Comparison of ENCODE assay signal across 20 mouse cellular contexts in genomic region chr14:49703432-49704200, GRCm38 (mm10).
A peak's percentile ranks its signal among the peaks of the same experiment; 100 is the strongest.
DNase-seq lines count a peak whose midpoint lies in the region; ATAC-seq and TF ChIP-seq lines count a peak whose summit lies in the region.
"Had no signal": no experiment of that assay in that cellular context is flagged by ENCODE, and none has a peak within 500 bp of the region (broad histone marks: within the 10 kb centered on the region; RNA-seq: fewer than 3 reads in every experiment).

No protein-coding gene starts in this region.

- TF ChIP-seq POLR2A in kidney, adult 2 months (IDR thresholded peaks at IDR 0.05; ENCODE audit: low read depth, low read length): no peak
- no peak for TF ChIP-seq POLR2A in thymus, adult 2 months (IDR thresholded peaks at IDR 0.05; ENCODE audit: control insufficient read depth, extremely low read depth, insufficient read depth, low read length, poor library complexity)

- H3K27me3 ChIP-seq in kidney, adult 2 months (replicated peaks; ENCODE audit: control insufficient read depth, insufficient read depth, low read length): no peaks in the 10 kb centered on the region
- no peaks in the 10 kb centered on the region for H3K27me3 ChIP-seq in liver, postnatal 0 days (ENCODE audit: insufficient read depth, low read length)
- H3K27me3 ChIP-seq in thymus, adult 2 months (ENCODE audit: control insufficient read depth, insufficient read depth, low read length): no peaks in the 10 kb centered on the region
- H3K27me3 ChIP-seq: forebrain, embryonic 12.5 days; limb, embryonic 13.5 days; midbrain, embryonic 13.5 days; neural tube, embryonic 12.5 days had no signal

- H3K4me2 ChIP-seq in liver, postnatal 0 days (ENCODE audit: low read depth, low read length): peak overlapping the region; percentile 33
- H3K4me2 ChIP-seq: forebrain, embryonic 12.5 days; limb, embryonic 13.5 days; midbrain, embryonic 13.5 days; neural tube, embryonic 12.5 days had no signal

- ATAC-seq in liver, postnatal 0 days: peak; percentile 98
- ATAC-seq: hindbrain, embryonic 16.5 days; midbrain, embryonic 13.5 days had no signal

- H3K9me3 ChIP-seq in liver, postnatal 0 days (ENCODE audit: low read length): no peaks in the 10 kb centered on the region
- H3K9me3 ChIP-seq: forebrain, embryonic 12.5 days; limb, embryonic 13.5 days; midbrain, embryonic 13.5 days; neural tube, embryonic 12.5 days had no signal

- H3K4me1 ChIP-seq in kidney, adult 2 months (ENCODE audit: control insufficient read depth, insufficient read depth, low read length): no peaks in the 10 kb centered on the region
- H3K4me1 ChIP-seq in liver, postnatal 0 days (ENCODE audit: insufficient read depth): no peaks in the 10 kb centered on the region
- H3K4me1 ChIP-seq in thymus, adult 2 months (replicated peaks; ENCODE audit: control insufficient read depth, insufficient read depth, low read length): no peaks in the 10 kb centered on the region
- H3K4me1 ChIP-seq: forebrain, embryonic 12.5 days; midbrain, embryonic 13.5 days; neural tube, embryonic 12.5 days had no signal

- DNase-seq in embryo, embryonic 10.5 days (ENCODE audit: low spot score): peak; percentile 17
- DNase-seq in embryo, embryonic 9.5 days (ENCODE audit: extremely low spot score): no peak
- DNase-seq in kidney, adult 2 months: peak; percentile 6
- DNase-seq in kidney, adult 8-10 months: no peak
- peak; percentile 30 for DNase-seq in forelimb bud, embryonic 11.5 days (ENCODE audit: low read depth, low spot score)
- DNase-seq in liver, postnatal 0 days: peak; percentile 49
- no peak for DNase-seq in retina, postnatal 1 day
- DNase-seq in thymus, adult 2 months: no peak
- DNase-seq: adrenal gland, adult 2 months; cerebellum, adult 8-10 months; gastrocnemius, postnatal 25 days; kidney, adult 18-20 months; kidney, postnatal 14 days; right cerebral cortex, adult 18-20 months; thymus, adult 18-20 months had no signal

- H3K27ac ChIP-seq in kidney, adult 2 months (ENCODE audit: insufficient read depth, low read depth, low read length): no peak overlapping the region
- peak overlapping the region; percentile 83 for H3K27ac ChIP-seq in liver, postnatal 0 days (ENCODE audit: low read depth)
- H3K27ac ChIP-seq in thymus, adult 2 months (ENCODE audit: control insufficient read depth, insufficient read depth, low read length): no peak overlapping the region
- H3K27ac ChIP-seq: forebrain, embryonic 12.5 days; limb, embryonic 13.5 days; midbrain, embryonic 13.5 days; neural tube, embryonic 12.5 days had no signal

- TF ChIP-seq CTCF in kidney, adult 2 months (conservative IDR thresholded peaks at IDR 0.05; ENCODE audit: insufficient read depth, insufficient read length, low read depth, low read length): no peak
- TF ChIP-seq CTCF in liver, postnatal 0 days (IDR thresholded peaks at IDR 0.05; ENCODE audit: low read depth): no peak
- TF ChIP-seq CTCF in thymus, adult 2 months (IDR thresholded peaks at IDR 0.05; ENCODE audit: borderline replicate concordance, control insufficient read depth, extremely low read depth, insufficient read depth, low read length, poor library complexity): no peak

- WGBS in kidney, adult 2 months: 28% methylated on average over 3 of the region's 3 CpGs
- 54% methylated on average over 3 of the region's 3 CpGs for WGBS in liver, postnatal 0 days (ENCODE audit: insufficient replicate concordance)
- 81% methylated on average over 3 of the region's 3 CpGs for WGBS in thymus, adult 2 months

- H3K9ac ChIP-seq in liver, postnatal 0 days (replicated peaks): no peak overlapping the region
- H3K9ac ChIP-seq: forebrain, embryonic 12.5 days; limb, embryonic 13.5 days; midbrain, embryonic 13.5 days; neural tube, embryonic 12.5 days had no signal

- TF ChIP-seq EP300 in liver, postnatal 0 days (IDR thresholded peaks at IDR 0.05; ENCODE audit: low read depth): no peak

- H3K36me3 ChIP-seq in kidney, adult 2 months (ENCODE audit: control insufficient read depth, insufficient read depth, low read length): no peaks in the 10 kb centered on the region
- H3K36me3 ChIP-seq in liver, postnatal 0 days (replicated peaks; ENCODE audit: insufficient read depth, low read length): no peaks in the 10 kb centered on the region
- H3K36me3 ChIP-seq in thymus, adult 2 months (ENCODE audit: control insufficient read depth, insufficient read depth, low read length): no peaks in the 10 kb centered on the region
- H3K36me3 ChIP-seq: forebrain, embryonic 12.5 days; limb, embryonic 13.5 days; midbrain, embryonic 13.5 days; neural tube, embryonic 12.5 days had no signal

- H3K4me3 ChIP-seq in kidney, adult 2 months (ENCODE audit: insufficient read depth, low read depth, low read length): no peak overlapping the region
- H3K4me3 ChIP-seq in liver, postnatal 0 days (ENCODE audit: low read depth, low read length): no peak overlapping the region
- H3K4me3 ChIP-seq in thymus, adult 2 months (ENCODE audit: control insufficient read depth, insufficient read depth, low read length): no peak overlapping the region
- H3K4me3 ChIP-seq: forebrain, embryonic 12.5 days; limb, embryonic 13.5 days; midbrain, embryonic 13.5 days; neural tube, embryonic 12.5 days had no signal

Comparison
In these comparisons a context has a peak if more than half of its experiments do, and no peak if none do; other contexts are left out.
1. DNase-seq: peak in embryo, embryonic 10.5 days (single experiment), kidney, adult 2 months (single experiment), forelimb bud, embryonic 11.5 days (single experiment) and liver, postnatal 0 days (single experiment); none in embryo, embryonic 9.5 days (single experiment), kidney, adult 8-10 months (0 of 2), retina, postnatal 1 day (single experiment) and thymus, adult 2 months (single experiment).